Mouse (Mus musculus): ENCODE data around the gene Tenm4.

Tenm4 gene

GRCm38 (mm10) chr7:96476987-96477613 is 306.1 kb downstream of the Tenm4 start:
- DNase-seq (ENCODE audit: low spot score): no peak

GRCm38 (mm10) chr7:96479139-96479538 is 308.1 kb downstream of the Tenm4 start:
- no peak for DNase-seq (ENCODE audit: low spot score)

- no peak for DNase-seq (ENCODE audit: low spot score)
Measured at GRCm38 (mm10) chr7:96480351-96480983, 309.4 kb downstream of the Tenm4 start.

- DNase-seq (ENCODE audit: low spot score): no peak
Measured at GRCm38 (mm10) chr7:96482953-96483352, 311.9 kb downstream of the Tenm4 start.

GRCm38 (mm10) chr7:96484006-96484581 is 313.0 kb downstream of the Tenm4 start:
- DNase-seq (ENCODE audit: low spot score): no peak

- DNase-seq (ENCODE audit: low spot score): no peak
Measured at GRCm38 (mm10) chr7:96489348-96490076, 318.5 kb downstream of the Tenm4 start.

- DNase-seq (ENCODE audit: low spot score): no peak
Measured at GRCm38 (mm10) chr7:96491896-96492295, 320.9 kb downstream of the Tenm4 start.

GRCm38 (mm10) chr7:96492696-96493095 is 321.6 kb downstream of the Tenm4 start:
- DNase-seq (ENCODE audit: low spot score): no peak

- DNase-seq (ENCODE audit: low spot score): no peak
Measured at GRCm38 (mm10) chr7:96494057-96494456, 323.0 kb downstream of the Tenm4 start.

- no peak for DNase-seq (ENCODE audit: low spot score)
Measured at GRCm38 (mm10) chr7:96500108-96500507, 329.1 kb downstream of the Tenm4 start.

GRCm38 (mm10) chr7:96500797-96501196 is 329.8 kb downstream of the Tenm4 start:
- DNase-seq (ENCODE audit: low spot score): no peak

- DNase-seq (ENCODE audit: low spot score): no peak
Measured at GRCm38 (mm10) chr7:96502321-96502973, 331.4 kb downstream of the Tenm4 start.

- no peak for DNase-seq (ENCODE audit: low spot score)
Measured at GRCm38 (mm10) chr7:96505538-96505937, 334.5 kb downstream of the Tenm4 start.

- no peak for DNase-seq (ENCODE audit: low spot score)
Measured at GRCm38 (mm10) chr7:96507046-96507445, 336.0 kb downstream of the Tenm4 start.

- DNase-seq (ENCODE audit: low spot score): no peak
Measured at GRCm38 (mm10) chr7:96510396-96510795, 339.4 kb downstream of the Tenm4 start.

GRCm38 (mm10) chr7:96511018-96511609 is 340.1 kb downstream of the Tenm4 start:
- DNase-seq (ENCODE audit: low spot score): no peak

- no peak for DNase-seq (ENCODE audit: low spot score)
Measured at GRCm38 (mm10) chr7:96511953-96512511, 341.0 kb downstream of the Tenm4 start.

- peak; percentile 53 for DNase-seq (ENCODE audit: low spot score)
Measured at GRCm38 (mm10) chr7:96519216-96519615, 348.2 kb downstream of the Tenm4 start.

GRCm38 (mm10) chr7:96521956-96522355 is 350.9 kb downstream of the Tenm4 start:
- DNase-seq (ENCODE audit: low spot score): no peak

GRCm38 (mm10) chr7:96523673-96524072 is 352.6 kb downstream of the Tenm4 start:
- DNase-seq (ENCODE audit: low spot score): peak; percentile 50

- DNase-seq (ENCODE audit: low spot score): no peak
Measured at GRCm38 (mm10) chr7:96524486-96525205, 353.6 kb downstream of the Tenm4 start.

Data from adipocyte (in vitro differentiated cells).